Mouse (Mus musculus): Measurements from ENCODE around the gene Notch2.

Gene Notch2

GRCm38 (mm10) chr3:98160330-98160729 lies 147.0 kb downstream of the Notch2 start, which contains the start of gene Adam30:
TSS of gene Adam30 (plus strand) at chr3:98160630.
- DNase-seq, result no peak

DNA sequence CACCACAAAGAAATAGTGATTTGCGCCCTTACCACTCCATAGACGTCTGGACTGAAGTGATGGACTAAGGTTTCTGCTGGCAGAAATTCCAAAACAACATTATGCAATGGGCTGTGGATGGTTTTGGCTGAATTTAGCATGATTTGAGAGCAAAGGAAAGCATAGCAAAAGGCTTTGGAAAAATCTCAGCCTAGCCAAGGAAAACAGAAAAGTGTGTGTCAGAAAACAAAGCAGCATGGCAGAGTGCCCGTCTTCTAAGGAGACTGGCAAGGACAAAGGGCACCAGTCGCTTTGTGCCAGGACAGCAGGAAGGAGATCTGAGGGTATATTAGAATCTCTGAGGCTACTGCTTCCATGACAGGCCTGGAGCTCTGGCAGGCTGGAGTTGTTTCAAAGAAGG lies 165.0 kb downstream of the Notch2 start:
- peak in 1 of 2 experiments; percentile 5 for DNase-seq

GRCm38 (mm10) chr3:98180805-98181204 lies 167.5 kb downstream of the Notch2 start:
- DNase-seq, result peak; percentile 4 to 9

- DNase-seq, result no peak
Observed at GRCm38 (mm10) chr3:98185163-98185714, 171.9 kb downstream of the Notch2 start.

- no peak for DNase-seq
Observed at GRCm38 (mm10) chr3:98187777-98188176, 174.4 kb downstream of the Notch2 start.

GRCm38 (mm10) chr3:98197711-98198532 lies 184.6 kb downstream of the Notch2 start:
- DNase-seq, result no peak

- DNase-seq, result no peak
Observed at GRCm38 (mm10) chr3:98199747-98200146, 186.4 kb downstream of the Notch2 start.
